Mouse (Mus musculus): Measurements from ENCODE around the gene Sertad1. TPM values are rescaled to one million over a fixed set of nuclear protein-coding genes. Genes with fewer than 3 reads are reported as not detected.
A peak's percentile ranks its signal among the peaks of the same experiment; 100 is the strongest.
"Not testable (repeated sequence)": the region's sequence is repeated elsewhere in the genome, so short reads cannot be mapped to it uniquely, and the experiment has no call there.

Sertad1 gene
- total RNA-seq, 2 experiments from 2014 or later: 7.1 to 8.8 TPM

DNA sequence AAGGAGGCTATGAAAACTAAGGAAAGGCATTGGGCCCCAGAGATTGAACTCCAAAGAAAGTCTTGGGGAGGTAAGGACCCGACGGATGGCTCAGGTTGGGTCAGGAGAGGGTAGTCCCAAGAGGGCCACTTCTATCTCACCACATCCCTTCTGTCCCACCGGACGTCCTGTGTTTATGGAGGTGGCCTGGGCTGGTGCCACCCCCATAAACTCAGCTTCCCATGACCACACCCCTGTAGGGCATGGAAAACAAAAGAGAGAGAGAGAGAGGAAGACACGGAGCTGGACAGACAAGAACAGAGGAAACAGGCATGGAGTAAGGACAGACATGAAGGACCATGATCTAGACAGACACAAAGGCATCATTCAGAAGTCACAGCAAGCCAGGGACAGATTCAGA lies 6.7 kb downstream of the Sertad1 start:
- intact Hi-C loops (cut with DNase I): no loop called here
- DNase-seq: no peak

DNA sequence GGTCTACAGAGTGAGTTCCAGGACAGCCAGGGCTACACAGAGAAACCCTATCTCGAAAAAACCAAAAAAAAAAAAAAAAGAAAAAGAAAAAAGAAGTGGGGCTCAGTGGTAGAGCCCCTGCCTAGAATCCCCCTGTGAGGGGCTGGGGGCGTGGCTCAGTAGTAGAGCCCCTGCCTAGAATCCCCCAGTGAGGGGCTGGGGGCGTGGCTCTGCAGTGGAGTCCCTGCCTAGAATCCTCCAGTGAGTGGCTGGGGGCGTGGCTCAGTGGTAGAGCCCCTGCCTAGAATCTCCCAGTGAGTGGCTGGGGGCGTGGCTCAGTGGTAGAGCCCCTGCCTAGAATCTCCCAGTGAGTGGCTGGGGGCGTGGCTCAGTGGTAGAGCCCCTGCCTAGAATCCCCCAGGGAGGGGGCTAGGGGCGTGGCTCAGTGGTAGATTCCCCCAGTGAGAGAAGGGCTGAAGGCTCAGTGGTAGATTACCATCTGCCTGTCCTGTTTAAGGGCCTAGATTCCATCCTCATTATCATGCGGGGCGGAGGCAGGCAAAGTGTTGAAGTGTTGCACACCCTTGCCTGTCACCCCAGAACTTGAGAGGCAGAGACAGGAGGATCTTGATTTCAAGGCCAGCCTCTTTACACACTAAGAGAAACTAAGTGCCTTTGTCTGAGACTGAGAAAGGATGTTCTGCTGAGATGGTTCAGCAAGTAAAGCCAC lies 8.1 kb downstream of the Sertad1 start:
- intact Hi-C loops (cut with DNase I); DNase-seq: not testable (repeated sequence)

DNA sequence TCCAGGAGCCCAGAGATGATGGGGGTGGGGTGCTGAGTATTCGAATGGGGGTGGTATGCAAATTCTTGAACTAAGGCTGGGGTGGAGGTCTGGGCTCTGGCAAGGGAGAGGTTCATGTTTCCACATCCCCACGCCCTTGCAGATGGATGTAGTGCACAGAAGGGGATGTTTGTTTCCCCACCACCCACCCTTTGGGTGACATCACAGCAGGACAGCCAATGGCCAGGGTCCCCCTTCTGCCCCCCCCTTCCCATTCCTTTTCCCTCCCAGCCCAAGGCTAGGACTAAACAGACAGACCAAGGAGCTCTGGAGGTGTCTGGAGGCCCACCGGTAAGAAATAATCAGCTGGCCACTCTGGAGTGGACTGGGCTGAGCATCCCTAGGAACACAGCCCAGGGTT lies 12.3 kb downstream of the Sertad1 start, which contains the start of gene Prx:
Gene Prx (plus strand): TSS at position 289 of the 400 bp plus-strand sequence.
- no peak for DNase-seq
- intact Hi-C loops (cut with DNase I): no loop called here

DNA sequence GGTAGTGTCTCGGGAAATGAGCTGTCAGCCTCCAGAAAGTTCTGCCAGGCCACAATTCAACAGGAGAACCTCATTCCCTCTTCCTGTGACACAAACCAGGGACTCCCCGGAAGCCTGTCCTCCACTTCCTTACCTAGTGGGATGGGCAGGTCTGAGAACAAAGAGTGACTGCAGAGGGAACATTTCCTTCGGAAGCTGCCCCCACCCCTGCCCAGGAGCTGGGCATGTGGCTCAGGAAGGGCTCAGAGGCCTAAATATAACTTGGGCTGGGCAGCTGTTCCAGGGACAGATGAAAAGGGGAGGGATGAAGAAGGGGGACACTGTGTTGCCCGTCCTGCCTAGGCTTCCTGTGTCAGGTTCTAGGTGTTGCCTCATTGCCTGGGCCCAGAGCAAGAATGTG lies 14.9 kb downstream of the Sertad1 start:
- intact Hi-C loops (cut with DNase I): no loop called here
- DNase-seq: peak in 1 of 2 experiments; percentile 46

DNA sequence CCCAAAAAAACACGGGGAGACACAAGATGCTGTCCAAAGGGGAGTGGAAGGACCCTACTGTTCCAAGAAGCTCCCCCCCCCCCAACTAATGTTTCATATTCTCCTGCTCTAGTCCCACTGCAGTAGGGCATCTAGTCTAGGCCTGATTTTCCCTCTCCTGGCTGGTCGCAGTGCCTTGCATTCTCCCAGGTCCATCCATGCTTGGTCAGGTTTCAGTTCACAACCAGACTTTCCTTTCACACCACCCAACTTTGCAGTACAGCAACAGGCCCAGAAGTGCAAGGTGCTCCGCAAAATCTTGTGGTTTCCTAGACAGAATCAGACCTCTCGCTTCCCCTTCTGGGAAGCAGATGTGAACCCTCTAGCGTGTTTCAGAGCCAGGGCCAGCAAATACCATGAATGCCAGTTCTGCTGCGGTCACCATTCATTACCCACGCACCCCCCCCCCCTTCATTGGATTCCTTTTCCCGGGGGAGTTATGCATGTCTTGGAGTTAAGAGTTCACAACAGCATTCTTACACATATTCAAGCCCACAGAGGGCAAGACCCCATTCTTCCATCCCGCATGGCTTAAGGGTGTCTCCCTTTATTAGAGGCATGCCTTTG lies 20.2 kb downstream of the Sertad1 start:
- intact Hi-C loops (cut with DNase I): no loop called here
- DNase-seq: no peak

DNA sequence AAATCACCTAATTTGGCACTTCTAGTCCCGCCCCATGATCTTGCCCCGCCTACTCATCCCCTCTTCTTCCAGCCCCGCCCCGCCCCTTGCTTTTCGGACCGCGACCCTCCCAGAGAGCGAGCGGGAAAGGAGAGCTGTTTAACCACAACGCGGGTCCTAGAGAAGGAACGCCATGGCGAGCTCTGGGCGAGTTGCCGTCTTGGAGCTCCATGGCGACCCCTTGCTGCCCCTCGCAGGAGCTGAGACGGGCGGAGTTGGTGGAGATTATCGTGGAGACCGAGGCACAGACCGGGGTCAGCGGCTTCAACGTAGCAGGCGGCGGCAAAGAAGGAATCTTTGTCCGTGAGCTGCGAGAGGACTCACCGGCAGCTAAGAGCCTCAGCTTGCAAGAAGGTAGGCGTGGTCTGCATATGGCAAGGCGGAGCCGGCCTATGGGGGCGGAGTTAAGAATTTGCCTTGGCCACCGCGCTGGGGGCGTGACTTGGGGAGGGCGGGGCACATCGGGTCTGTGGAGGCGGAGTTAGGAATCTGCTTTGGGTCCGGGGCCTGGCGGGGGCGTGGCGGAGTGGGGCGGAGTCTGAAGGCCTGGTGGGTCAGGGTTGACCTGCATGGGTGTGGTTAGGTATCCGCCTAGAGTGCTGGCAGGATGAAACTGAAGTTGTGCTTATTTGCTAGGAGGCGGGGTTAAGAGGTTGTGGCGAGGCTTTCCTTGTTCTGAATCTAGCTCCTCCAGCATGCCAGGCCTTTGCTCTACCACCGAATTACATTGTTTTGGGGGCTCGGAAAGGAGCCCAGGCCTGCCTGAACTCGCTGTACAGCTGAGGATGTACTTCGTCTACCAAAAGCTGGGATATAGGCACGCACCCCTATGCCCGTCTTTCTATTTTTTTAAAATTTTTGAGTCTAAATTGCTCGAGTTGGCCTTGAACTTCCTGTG lies 21.3 kb downstream of the Sertad1 start:
- intact Hi-C loops (cut with DNase I): no loop called here
- DNase-seq: peak; percentile 97

DNA sequence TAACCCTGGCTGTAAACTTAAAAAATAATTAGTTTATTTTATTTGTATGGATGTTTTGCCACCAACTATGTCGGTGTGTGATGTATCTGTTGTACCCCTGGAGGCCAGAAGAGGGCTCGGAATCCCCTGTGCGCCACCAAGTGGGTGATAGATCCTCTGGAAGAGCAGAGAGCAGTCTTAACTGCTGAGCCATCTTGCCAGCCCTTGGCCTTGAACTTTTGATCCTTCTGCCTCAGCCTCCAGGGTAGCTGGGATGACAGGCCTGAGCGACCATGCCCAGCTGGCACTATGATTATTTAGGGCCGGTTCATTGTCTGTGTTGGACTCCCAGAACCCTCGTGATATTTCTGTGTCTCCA lies 21.9 kb downstream of the Sertad1 start:
- DNase-seq: peak in 1 of 2 experiments; percentile 31
- intact Hi-C loops (cut with DNase I): no loop called here

DNA sequence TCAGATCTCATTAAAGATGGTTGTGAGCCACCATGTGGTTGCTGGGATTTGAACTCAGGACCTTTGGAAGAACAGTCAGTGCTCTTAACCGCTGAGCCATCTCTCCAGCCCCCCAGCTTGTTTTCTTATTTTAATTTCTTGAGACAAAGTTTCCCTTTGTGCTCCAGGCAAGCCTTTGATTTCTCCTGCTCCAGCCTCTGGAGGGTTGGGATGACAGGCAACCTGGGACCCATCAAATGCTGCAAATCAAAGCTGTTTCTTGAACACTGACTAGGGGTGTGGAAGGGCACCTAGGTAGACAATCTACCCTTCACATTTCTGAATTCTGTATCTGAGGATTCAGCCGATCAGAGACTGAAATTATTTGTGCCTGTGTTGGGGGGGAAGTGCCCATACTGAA lies 24.1 kb downstream of the Sertad1 start:
- no peak for DNase-seq
- intact Hi-C loops (cut with DNase I): loop anchor here (2.0 kb wide), 1 partner anchor 14 kb away; no protein-coding TSS in a partner anchor

DNA sequence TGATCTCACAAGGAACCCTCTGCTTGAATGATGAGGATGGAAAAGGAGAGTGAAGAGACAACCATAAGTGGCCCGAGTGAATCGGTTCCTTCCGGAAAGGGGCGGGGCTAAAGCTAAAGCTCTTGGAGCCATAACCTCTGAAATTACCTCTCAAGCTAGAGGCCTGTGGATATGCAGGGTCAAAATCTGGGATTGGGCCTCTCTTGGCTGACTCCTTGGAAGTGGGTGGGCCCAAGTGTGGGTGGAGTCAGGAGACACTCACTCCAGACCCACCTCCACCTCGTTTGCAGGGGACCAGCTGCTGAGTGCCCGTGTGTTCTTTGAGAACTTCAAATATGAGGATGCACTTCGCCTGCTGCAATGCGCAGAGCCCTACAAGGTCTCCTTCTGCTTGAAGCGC lies 28.3 kb downstream of the Sertad1 start:
- no peak for DNase-seq
- intact Hi-C loops (cut with DNase I): no loop called here

DNA sequence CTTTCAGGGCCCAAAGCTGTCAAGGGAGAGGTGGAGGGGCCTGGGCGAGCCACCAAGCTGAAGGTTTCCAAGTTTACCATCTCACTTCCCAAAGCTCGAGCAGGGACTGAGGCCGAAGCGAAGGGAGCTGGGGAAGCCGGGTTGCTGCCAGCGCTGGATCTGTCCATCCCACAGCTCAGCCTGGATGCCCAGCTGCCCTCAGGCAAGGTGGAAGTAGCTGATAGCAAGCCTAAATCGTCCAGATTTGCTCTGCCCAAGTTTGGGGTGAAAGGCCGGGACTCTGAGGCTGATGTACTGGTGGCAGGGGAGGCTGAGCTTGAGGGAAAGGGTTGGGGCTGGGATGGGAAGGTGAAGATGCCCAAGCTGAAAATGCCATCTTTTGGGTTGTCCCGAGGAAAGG lies 31.6 kb downstream of the Sertad1 start:
- DNase-seq: no peak
- intact Hi-C loops (cut with DNase I): no loop called here

DNA sequence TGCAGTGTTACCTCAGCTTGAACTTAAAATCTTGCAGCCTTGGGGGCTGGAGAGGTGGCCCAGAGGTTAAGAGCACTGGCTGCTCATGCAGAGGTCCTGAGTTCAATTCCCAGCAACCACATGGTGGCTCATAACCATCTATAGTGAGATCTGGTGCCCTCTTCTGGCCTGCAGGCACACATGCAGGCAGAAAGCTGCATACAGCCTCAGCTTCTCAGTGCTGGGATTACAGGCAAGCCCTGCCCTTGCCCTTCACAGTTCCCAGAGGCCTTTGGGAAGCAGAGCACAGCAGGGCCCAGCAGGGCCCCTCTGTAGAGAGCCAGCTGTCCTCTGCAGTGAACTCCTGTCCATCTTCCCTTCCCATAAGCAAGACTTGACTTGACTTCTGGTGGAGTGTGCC lies 33.4 kb downstream of the Sertad1 start:
- intact Hi-C loops (cut with DNase I): no loop called here
- no peak for DNase-seq

DNA sequence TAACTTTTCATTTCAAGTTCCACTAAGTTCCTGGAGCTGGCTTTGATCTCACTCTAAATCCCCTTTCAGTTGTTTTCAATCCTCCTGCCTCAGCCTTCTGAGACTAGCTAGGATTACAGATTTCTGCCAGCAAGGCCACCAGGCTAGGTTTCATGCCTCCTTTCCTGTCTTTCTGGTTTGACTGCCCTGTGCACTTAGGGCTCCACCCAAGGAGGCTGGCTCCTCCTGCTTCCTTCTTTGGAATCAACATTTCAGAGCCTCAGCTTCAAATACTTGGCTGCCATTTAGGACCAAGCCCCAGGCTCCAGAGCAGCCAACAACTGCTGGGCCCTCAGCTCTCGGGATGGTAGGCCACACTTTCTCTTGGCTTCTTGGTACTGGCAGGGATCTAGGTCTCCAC lies 33.9 kb downstream of the Sertad1 start:
- no peak for DNase-seq
- intact Hi-C loops (cut with DNase I): no loop called here

DNA sequence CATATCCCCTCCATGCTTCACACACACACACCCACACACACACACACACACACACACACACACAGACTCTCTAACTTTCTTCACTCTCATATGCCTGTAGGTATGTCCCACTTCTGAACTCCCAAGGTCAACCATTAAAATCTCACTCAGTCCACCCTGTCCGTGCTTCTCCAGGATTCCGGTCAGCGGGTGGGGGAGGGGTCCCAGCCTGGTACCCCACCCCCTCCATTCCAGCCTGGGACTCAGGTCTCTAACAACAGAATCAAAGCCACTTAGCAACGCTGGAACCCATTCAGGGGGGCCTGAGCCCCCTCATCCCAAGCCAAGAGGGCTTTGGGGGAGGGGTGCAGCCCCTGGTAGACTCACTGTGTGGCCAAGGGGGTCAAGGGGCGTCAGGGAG lies 36.3 kb downstream of the Sertad1 start, which contains the start of gene Hipk4:
Gene Hipk4 (plus strand): TSS at position 301 of the 400 bp plus-strand sequence.
- DNase-seq: no peak
- intact Hi-C loops (cut with DNase I): no loop called here

DNA sequence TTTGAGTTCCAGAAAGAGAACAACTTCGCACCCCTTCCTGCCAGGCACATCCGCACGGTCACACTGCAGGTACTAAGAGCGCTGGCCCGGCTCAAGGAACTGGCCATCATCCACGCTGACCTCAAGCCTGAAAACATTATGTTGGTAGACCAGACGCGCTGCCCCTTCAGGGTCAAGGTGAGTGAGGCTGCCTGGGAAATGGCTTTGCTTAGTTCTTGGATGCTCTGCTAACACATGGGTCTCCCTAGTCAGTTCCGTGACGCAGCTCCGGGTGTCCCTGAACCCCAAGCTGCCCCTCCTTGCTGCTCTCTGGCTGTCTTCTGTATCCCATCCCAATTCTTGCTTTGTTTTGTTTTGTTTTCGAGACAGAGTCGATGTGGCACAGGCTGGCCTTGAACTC lies 37.1 kb downstream of the Sertad1 start:
- intact Hi-C loops (cut with DNase I): loop anchor here (2.0 kb wide), 1 partner anchor 13 kb away; no protein-coding TSS in a partner anchor
- no peak for DNase-seq

DNA sequence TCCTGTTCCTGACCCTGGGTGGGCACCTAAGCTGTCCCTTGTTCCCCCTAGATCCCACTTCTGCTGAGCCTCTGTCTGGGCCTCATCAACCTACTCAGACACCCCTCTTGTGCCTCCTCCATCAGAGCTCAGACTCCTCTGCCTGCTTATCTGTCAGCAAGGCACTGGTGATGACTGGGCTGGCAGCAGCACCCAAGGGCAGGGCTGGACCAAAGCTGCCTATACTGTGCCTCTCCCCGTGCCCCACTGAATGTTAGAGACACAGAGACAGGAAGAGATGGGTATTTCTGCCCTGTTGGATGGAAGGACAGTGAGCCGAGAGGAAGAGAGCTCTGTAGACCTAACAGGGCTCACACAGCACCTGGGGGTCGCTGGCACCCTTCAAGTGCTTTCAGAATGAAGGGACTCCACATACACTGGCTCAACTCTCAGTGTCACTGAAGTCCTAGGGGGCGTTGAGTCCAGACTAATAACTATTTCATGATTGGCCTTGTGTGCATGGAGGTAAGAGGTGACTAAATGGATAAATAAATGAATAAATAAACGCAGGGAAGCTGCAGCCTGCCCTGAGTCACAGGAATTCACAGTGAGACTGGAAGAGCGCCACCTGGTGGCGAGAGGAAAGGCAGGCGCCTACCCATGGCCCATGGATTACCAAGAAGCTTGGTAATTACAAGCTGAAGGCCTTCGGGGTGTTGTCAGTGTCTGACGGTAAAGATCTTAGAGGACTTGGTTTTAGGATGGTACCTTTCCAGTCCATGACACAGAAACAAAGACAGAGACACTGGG lies 39.5 kb downstream of the Sertad1 start:
- peak; percentile 64 to 70 for DNase-seq
- intact Hi-C loops (cut with DNase I): loop anchor here (5.0 kb wide), 1 partner anchor 189 kb away; the partner anchor contains the start of gene Ltbp4

DNA sequence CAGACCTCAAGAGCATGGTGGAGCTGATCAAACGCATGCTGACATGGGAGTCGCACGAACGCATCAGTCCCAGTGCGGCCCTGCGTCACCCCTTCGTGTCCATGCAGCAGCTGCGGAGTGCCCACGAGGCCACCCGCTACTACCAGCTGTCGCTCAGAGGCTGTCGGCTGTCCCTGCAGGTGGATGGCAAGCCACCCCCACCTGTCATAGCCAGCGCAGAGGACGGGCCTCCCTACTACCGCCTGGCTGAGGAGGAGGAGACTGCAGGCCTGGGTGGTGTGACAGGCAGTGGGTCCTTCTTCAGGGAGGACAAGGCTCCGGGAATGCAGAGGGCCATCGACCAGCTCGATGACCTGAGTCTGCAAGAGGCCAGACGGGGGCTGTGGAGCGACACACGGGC lies 42.4 kb downstream of the Sertad1 start:
- DNase-seq: no peak
- intact Hi-C loops (cut with DNase I): loop anchor here (5.0 kb wide), 1 partner anchor 192 kb away; the partner anchor contains the start of gene Ltbp4

DNA sequence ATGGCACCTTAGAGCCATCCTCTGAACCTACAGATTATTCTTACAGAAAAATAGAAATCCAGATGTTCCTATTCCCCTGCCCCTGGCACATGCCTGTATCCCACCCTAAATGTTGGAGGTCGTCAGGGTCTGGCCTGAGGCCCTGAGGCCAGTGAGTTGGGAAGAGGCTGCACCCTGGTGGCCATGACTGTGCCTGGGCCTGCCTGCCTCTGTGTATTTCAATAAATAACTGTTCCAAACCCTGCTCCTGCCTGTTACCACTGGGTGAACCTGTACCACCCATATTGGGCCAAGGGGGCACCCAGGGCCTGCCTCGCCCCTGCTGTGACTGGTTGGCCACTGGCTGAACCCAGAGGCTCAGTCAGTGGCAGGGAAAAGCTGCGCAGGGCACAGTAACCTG lies 44.2 kb downstream of the Sertad1 start:
- intact Hi-C loops (cut with DNase I): no loop called here
- DNase-seq: no peak

DNA sequence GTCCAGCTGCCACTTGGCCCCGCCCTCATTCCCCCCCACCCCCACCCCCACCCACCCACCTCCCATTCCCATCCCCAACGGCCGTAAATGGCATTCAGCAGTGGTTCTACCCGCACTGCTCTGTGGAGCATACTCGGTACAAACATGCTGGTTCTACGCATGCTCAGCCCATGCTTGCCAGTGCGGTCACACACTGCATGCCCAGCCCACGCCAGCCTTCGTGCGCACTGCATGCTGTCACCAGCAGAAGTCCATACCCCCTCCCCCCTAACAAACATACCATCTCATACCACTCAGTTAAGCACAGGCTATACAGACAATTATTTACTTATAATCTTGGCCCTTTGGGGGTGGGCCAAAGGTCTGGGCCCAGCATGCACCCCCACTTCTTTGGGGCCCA lies 45.0 kb downstream of the Sertad1 start:
- DNase-seq: no peak
- intact Hi-C loops (cut with DNase I): no loop called here

DNA sequence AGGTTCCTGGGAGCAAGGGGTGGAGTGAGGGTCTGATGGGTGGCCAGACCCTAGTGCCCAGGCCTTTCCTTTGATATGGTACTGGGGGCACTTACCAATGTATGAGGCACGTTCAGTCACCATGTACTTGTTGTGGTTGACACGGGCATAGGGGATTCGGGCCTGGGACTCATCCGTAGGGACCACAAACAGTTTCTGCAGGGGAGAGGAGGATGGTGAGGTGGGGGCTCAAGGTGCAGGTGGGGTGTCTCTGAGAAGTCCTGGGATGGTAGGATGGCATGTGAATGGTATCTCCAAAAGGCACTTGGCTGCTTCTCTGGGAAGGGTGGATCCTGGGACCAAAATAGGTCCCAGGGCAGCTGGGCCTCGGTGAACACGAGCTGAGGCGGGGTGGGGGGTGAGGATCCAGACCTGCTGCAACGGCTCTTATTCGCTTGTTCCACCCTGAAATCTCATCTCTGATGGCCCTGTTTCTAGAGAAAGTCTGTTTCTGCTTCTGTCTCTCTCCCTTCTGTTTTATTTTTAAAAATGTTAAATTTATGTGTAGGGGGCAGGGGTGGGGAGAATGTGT lies 45.9 kb downstream of the Sertad1 start:
- DNase-seq: no peak
- intact Hi-C loops (cut with DNase I): no loop called here

DNA sequence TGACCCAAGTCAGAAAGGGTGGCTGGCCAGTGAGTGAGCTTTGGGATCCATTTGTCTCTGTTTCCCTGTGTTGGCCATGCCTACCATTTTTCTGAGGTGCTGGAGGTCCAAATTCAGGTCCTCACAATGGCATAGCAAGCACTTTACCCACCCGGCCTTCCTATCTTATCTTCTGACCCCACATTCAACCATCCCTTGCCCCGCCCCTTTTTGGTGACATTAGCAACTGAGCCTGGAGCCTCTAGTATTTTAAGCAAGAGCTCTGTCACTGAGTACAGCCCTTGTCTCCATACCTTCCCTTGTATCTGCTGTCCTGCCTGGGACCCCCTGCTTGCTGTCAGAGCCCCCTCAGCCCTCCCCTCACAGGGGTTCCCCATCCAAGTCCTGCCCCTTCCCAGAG lies 48.7 kb downstream of the Sertad1 start:
- DNase-seq: no peak
- intact Hi-C loops (cut with DNase I): no loop called here
